Mouse (Mus musculus) lung, embryonic 16.5 days (tissue): Measurements from ENCODE around the gene Slc29a1. TPM values are rescaled to one million over a fixed set of nuclear protein-coding genes. Genes with fewer than 3 reads are reported as not detected.

Experiments
- ATAC-seq: fragments of 200-750 bp; cut with Nextera tagmentation; 2 replicates; pipeline ENCODE4 v1.8.0; 2017; ENCODE audit warnings: low read depth, mild to moderate bottlenecking, moderate library complexity
- H3K27ac ChIP-seq: fragments of 300-500 bp; sonication (generic); 2 replicates; pipeline ENCODE4 v1.5.1; 2014; ENCODE audit warnings: mild to moderate bottlenecking, control low read depth, low read length
- H3K27me3 ChIP-seq: fragments of 300-500 bp; sonication (generic); 2 replicates; pipeline ENCODE4 v1.6.1; 2014; ENCODE audit warnings: low read depth, low read length, mixed read lengths; ENCODE audit not compliant: control insufficient read depth, insufficient read depth
- H3K36me3 ChIP-seq: fragments of 300-500 bp; sonication (generic); 2 replicates; pipeline ENCODE4 v1.6.1; 2014; ENCODE audit warnings: low read length; ENCODE audit not compliant: control insufficient read depth, insufficient read depth
- H3K4me1 ChIP-seq: fragments of 300-500 bp; sonication (generic); replicated peaks from 2 replicates; pipeline ENCODE4 v1.6.1; 2014; ENCODE audit warnings: low read length, mixed read lengths; ENCODE audit not compliant: control insufficient read depth, insufficient read depth
- H3K4me2 ChIP-seq: fragments of 300-500 bp; sonication (generic); 2 replicates; pipeline ENCODE4 v1.6.1; 2014; ENCODE audit warnings: low read depth, low read length, control low read depth
- H3K4me3 ChIP-seq: fragments of 300-500 bp; sonication (generic); 2 replicates; pipeline ENCODE4 v1.5.1; 2014; ENCODE audit warnings: mild to moderate bottlenecking, low read length, control low read depth
- H3K9ac ChIP-seq: fragments of 300-500 bp; sonication (generic); 2 replicates; pipeline ENCODE4 v1.6.1; 2014; ENCODE audit warnings: low read length, control low read depth
- H3K9me3 ChIP-seq: fragments of 300-500 bp; sonication (generic); 2 replicates; pipeline ENCODE4 v1.6.1; 2016; ENCODE audit warnings: low read length; ENCODE audit not compliant: control insufficient read depth
- WGBS: fragments of 180-500 bp; shearing (Covaris S2); extraction: QIAGEN DNeasy Blood & Tissue Kit; methylation state at CpG from one replicate; pipeline ENCODE4 v1.1.7; 2014; 5-methylcytosine and 5-hydroxymethylcytosine counted together
- polyA plus RNA-seq: library from polyadenylated mRNA; unstranded; fragments of >200 nt; fragmentation: Nextera tagmentation; extraction: Ambion mirVana; gene quantifications from 2 replicates; pipeline ENCODE4 v1.2.1, GENCODE M21; 2015

The Slc29a1 gene
- polyA plus RNA-seq, 1 experiment from 2014 or later: 100 TPM

DNA sequence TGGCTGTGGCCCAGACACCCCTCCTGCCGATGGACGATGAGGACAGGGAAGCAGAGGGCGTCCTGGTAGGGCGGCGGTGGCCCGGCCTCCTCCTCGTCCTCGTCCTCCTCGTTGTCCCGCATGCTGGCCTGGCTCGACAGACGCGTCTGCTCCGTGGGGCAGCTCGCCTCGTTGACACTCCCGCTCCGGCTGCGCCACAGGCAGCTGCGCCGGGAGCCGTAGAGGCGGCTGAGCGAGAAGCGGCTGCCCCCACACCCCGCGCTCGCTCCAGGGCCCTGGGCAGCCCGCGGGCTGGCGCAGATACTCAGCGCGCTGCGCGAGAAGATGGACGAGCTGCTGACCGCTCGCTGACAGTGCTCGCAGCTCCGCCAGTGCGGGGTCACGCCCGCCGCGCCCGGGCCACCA is 54.5 kb downstream of the Slc29a1 start:
- no peak overlapping the region for H3K9ac ChIP-seq
- H3K4me1 ChIP-seq: peaks cover 15% of the 10 kb centered on the region
- H3K27ac ChIP-seq: no peak overlapping the region
- 5% methylated on average over 44 of the region's 46 CpGs for WGBS
- peak overlapping the region; percentile 55 for H3K4me2 ChIP-seq
- no peak for ATAC-seq
- peak overlapping the region; percentile 39 for H3K4me3 ChIP-seq
- no peaks in the 10 kb centered on the region for H3K36me3 ChIP-seq
- no peaks in the 10 kb centered on the region for H3K9me3 ChIP-seq
- H3K27me3 ChIP-seq: peaks cover 63% of the 10 kb centered on the region

DNA sequence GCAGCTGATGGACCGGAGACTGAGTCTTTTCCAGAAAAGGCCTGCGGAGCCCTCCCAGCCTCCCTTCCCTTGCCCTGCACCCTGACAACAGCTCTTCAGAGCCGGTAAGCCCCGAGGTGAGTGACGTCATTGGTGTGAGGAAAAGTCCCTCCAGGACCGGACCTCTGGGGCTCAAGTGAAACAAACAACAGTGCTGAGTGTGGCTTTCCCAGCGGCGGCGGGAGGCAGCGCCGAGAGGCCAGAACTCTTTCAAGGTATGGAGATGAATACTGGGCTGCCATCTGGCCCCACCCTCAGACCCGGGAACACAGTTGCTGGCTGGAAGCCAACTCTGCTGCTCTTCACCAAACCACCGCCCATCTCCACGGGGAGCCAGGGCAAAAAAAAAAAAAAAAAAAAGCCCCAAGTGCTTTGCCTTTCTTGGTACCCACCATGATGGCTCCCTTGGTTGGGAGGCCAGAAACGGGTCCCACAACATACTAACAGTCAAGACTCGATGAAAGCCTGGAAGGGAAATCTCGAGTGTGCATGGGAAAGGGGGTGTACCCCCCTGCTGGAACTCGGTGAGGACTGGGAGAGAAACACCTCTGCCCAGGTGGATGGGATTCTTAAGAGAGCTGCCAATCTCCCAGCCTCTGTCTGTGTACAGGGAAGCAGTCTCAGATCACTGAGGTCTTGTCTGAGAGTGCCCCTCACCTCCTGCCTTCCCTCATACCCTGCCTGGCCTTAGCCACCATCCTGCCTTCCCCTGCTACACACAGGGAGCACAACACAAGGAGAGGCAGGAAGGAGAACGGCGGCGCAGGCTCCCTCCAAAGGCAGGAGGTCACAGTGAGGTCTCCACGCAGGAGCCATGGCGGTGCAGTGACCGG is 55.2 kb downstream of the Slc29a1 start:
- H3K9me3 ChIP-seq: no peaks in the 10 kb centered on the region
- no peaks in the 10 kb centered on the region for H3K36me3 ChIP-seq
- WGBS: 9% methylated on average over 24 of the region's 24 CpGs
- peaks cover 63% of the 10 kb centered on the region for H3K27me3 ChIP-seq
- H3K27ac ChIP-seq: no peak overlapping the region
- peaks cover 13% of the 10 kb centered on the region for H3K4me1 ChIP-seq
- peak overlapping the region; percentile 55; the same call in 1 of the 2 replicates for H3K4me2 ChIP-seq
- ATAC-seq: no peak
- H3K9ac ChIP-seq: no peak overlapping the region
- H3K4me3 ChIP-seq: peak overlapping the region; percentile 39; the same call in 1 of the 2 replicates

DNA sequence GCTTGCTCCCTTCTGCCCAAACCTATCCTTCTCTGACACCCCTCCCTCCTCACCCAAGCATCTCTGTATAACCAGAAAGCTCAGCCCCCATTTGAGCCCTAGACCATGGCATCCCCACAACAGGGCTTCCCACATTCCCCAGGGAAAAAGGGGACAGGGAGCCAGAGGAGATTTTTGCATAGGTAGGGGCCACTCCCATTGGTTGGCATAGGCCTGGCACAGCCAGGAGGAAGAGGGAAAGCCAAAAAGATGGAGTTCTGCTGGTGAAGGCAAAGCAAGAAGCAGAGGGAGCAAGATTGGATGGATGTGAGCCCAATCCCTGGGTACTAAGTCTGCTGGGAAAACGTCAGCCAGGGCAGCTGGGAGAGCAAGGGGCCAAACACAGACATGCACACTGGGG is 56.3 kb downstream of the Slc29a1 start:
- WGBS: 50% methylated on average over 1 of the region's 1 CpGs
- H3K36me3 ChIP-seq: no peaks in the 10 kb centered on the region
- no peak overlapping the region for H3K4me2 ChIP-seq
- H3K27ac ChIP-seq: no peak overlapping the region
- H3K4me3 ChIP-seq: no peak overlapping the region
- no peaks in the 10 kb centered on the region for H3K9me3 ChIP-seq
- H3K9ac ChIP-seq: no peak overlapping the region
- ATAC-seq: no peak
- peaks cover 10% of the 10 kb centered on the region for H3K4me1 ChIP-seq
- peaks cover 54% of the 10 kb centered on the region for H3K27me3 ChIP-seq

DNA sequence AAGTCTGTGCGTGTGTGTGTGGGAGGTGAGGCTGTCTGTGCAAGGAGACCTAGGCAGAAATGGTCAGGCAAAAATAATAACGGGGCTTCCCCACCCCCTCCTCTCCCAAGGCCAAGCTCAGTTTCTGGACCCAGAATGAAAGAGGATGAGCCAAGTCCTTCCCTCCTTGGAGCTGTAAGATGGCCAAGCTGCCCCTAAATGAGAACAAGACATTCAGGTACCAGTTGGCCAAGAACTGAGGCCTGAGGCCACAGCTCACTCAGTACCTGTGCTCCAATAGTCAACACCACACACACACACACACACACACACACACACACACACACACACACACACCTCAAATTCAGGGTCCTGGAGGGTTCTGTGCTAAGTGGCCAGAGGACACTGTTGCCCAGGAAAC is 56.7 kb downstream of the Slc29a1 start:
- Histone ChIP-seq H3K36me3 (no peaks in the 10 kb centered on the region), H3K27me3 (peaks cover 50% of the 10 kb centered on the region)
- ATAC-seq: no peak

DNA sequence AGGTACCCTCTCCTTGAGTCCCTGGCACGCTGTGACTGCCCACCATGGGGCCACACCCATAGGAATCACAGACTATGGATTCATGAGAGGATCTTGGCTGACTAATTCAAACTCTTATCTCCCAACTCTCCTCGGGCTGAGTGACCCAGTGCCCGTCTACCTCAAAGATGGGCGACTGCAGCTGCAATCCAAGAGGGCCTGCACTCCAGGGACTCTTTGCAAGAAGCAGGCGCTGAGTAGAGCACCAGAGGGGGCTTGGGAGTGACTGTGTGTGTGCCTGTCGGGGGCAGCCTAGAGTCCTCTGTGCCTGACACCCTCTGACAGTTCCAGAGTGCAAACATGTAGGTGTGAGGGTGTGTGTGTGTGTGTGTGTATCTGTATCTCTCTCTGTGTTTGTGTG is 57.3 kb downstream of the Slc29a1 start:
- ATAC-seq: no peak
- Histone ChIP-seq H3K27ac (no peak overlapping the region), H3K4me3 (no peak overlapping the region), H3K4me1 (peaks cover 10% of the 10 kb centered on the region), H3K9ac (no peak overlapping the region), H3K4me2 (no peak overlapping the region), H3K9me3 (no peaks in the 10 kb centered on the region), H3K27me3 (peaks cover 45% of the 10 kb centered on the region), H3K36me3 (no peaks in the 10 kb centered on the region)
- 12% methylated on average over 6 of the region's 6 CpGs for WGBS

More for the DNA sequence above, 56.7 kb downstream of the Slc29a1 start:
- Histone ChIP-seq H3K9me3 (no peaks in the 10 kb centered on the region), H3K4me2 (no peak overlapping the region), H3K4me1 (peaks cover 10% of the 10 kb centered on the region), H3K9ac (no peak overlapping the region), H3K27ac (no peak overlapping the region), H3K4me3 (no peak overlapping the region)
- 69% methylated on average over 2 of the region's 2 CpGs for WGBS

DNA sequence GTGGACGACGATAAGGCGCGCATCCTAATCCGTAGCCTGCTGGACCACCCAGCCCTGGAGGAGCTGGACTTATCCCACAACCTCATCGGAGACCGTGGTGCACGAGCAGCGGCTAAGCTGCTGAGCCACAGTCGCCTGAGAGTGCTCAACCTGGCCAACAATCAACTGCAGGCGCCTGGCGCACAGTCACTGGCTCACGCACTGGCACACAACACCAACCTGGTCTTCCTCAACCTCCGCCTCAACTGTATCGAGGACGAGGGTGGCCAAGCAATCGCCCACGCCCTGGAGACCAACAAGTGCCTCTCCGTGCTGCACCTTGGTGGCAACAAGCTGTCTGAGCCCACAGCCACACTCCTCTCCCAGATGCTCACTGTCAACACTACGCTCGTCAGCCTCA is 59.7 kb downstream of the Slc29a1 start:
- H3K4me1 ChIP-seq: no peaks in the 10 kb centered on the region
- H3K36me3 ChIP-seq: no peaks in the 10 kb centered on the region
- H3K27me3 ChIP-seq: peaks cover 40% of the 10 kb centered on the region
- no peak overlapping the region for H3K27ac ChIP-seq
- no peaks in the 10 kb centered on the region for H3K9me3 ChIP-seq
- H3K9ac ChIP-seq: no peak overlapping the region
- H3K4me3 ChIP-seq: no peak overlapping the region
- no peak for ATAC-seq
- WGBS: 68% methylated on average over 21 of the region's 21 CpGs
- H3K4me2 ChIP-seq: no peak overlapping the region

DNA sequence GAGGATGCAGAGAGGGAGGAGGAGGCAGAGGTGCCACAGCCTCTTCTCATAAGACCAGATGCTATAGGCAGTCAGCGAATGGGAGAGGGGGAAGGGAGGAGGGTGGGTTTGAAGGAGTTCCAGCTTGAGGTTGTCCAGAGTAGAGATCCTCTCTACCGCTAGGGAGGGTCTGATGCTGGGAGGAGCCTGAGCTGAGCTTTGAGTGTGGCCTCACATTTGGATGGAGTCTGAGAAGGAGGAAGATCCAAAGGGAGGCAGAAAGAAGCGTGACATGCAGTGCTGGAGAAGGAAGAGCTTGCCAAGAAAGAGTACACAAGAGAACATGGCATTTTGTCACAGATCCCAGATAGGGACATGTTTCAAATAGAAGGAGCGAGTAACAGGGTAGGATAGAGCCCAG is 61.0 kb downstream of the Slc29a1 start:
- no peak for ATAC-seq
- Histone ChIP-seq H3K27ac (no peak overlapping the region), H3K9ac (no peak overlapping the region), H3K4me3 (no peak overlapping the region), H3K4me2 (no peak overlapping the region), H3K9me3 (no peaks in the 10 kb centered on the region), H3K4me1 (no peaks in the 10 kb centered on the region), H3K36me3 (no peaks in the 10 kb centered on the region), H3K27me3 (peaks cover 30% of the 10 kb centered on the region)
- 48% methylated on average over 4 of the region's 4 CpGs for WGBS

DNA sequence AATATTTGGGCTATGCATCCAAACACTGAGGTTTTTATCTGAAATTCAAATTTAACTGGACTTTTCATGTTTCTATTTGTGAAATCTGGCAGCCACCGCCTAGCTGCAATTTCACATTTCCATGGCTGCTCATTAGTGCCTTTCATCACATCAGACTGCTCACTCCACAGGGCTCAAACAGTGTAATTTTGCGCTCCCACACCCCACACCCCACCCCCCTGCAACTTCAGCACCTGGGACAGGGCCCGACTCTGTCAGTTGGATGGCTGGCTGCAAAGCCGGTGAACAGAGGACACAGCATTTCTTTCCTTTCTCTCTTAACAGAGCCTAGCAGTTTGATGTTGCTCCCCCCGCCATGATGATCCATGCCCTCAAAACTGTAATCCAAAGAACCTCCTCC is 63.1 kb downstream of the Slc29a1 start:
- WGBS: 6% methylated on average over 5 of the region's 5 CpGs
- no peak overlapping the region for H3K9ac ChIP-seq

More for the DNA sequence above, 63.1 kb downstream of the Slc29a1 start:
- ATAC-seq: no peak
- no peaks in the 10 kb centered on the region for H3K36me3 ChIP-seq
- no peak overlapping the region for H3K4me2 ChIP-seq
- no peak overlapping the region for H3K27ac ChIP-seq
- peaks cover 30% of the 10 kb centered on the region for H3K27me3 ChIP-seq
- H3K9me3 ChIP-seq: no peaks in the 10 kb centered on the region
- no peaks in the 10 kb centered on the region for H3K4me1 ChIP-seq
- no peak overlapping the region for H3K4me3 ChIP-seq
